ENCODE assay signal across 12 mouse cellular contexts in genomic region chr8:72131901-72132300, GRCm38 (mm10). TPM values are rescaled to one million over a fixed set of nuclear protein-coding genes. Genes with fewer than 3 reads are reported as not detected.
DNase-seq lines count a peak whose midpoint lies in the region; ATAC-seq and TF ChIP-seq lines count a peak whose summit lies in the region.
"Had no signal": no experiment of that assay in that cellular context is flagged by ENCODE, and none has a peak within 500 bp of the region (broad histone marks: within the 10 kb centered on the region; RNA-seq: fewer than 3 reads in every experiment).

No protein-coding gene starts in this region.

- ATAC-seq in hindbrain, embryonic 13.5 days (ENCODE audit: low FRiP score): no peak
- ATAC-seq in hindbrain, postnatal 0 days: no peak
- ATAC-seq in stomach, embryonic 15.5 days (ENCODE audit: insufficient read depth, low FRiP score, low read depth): no peak
- no peak for ATAC-seq in stomach, postnatal 0 days (ENCODE audit: low FRiP score, low TSS enrichment)
- ATAC-seq in heart, embryonic 16.5 days (replicated peaks; ENCODE audit: extremely low read depth, insufficient read depth, low FRiP score): no peak

- no peaks in the 10 kb centered on the region for H3K36me3 ChIP-seq in hindbrain, embryonic 13.5 days
- H3K36me3 ChIP-seq in hindbrain, postnatal 0 days (ENCODE audit: insufficient read depth, low read length): no peaks in the 10 kb centered on the region
- H3K36me3 ChIP-seq in stomach, embryonic 15.5 days: no peaks in the 10 kb centered on the region
- H3K36me3 ChIP-seq in stomach, postnatal 0 days (ENCODE audit: control insufficient read depth, insufficient read depth, low read length): no peaks in the 10 kb centered on the region
- H3K36me3 ChIP-seq in heart, embryonic 16.5 days (ENCODE audit: control insufficient read depth, insufficient read depth): no peaks in the 10 kb centered on the region

- no peak for TF ChIP-seq EP300 in stomach, postnatal 0 days (optimal IDR thresholded peaks at IDR 0.05)

- no peak overlapping the region for H3K4me2 ChIP-seq in hindbrain, embryonic 13.5 days
- H3K4me2 ChIP-seq in hindbrain, postnatal 0 days (ENCODE audit: low read depth, low read length): no peak overlapping the region
- H3K4me2 ChIP-seq in stomach, embryonic 15.5 days: no peak overlapping the region
- H3K4me2 ChIP-seq in stomach, postnatal 0 days (replicated peaks; ENCODE audit: low read depth): no peak overlapping the region
- no peak overlapping the region for H3K4me2 ChIP-seq in heart, embryonic 16.5 days (ENCODE audit: low read depth, low read length)

- H3K27ac ChIP-seq in hindbrain, embryonic 13.5 days: 0 out of 2 replicates have a peak overlapping the region, but pooled peaks have one; percentile 8
- H3K27ac ChIP-seq in hindbrain, postnatal 0 days: no peak overlapping the region
- H3K27ac ChIP-seq in stomach, embryonic 15.5 days: 0 out of 2 replicates have a peak overlapping the region, but pooled peaks have one; percentile 0
- H3K27ac ChIP-seq in stomach, postnatal 0 days (replicated peaks): no peak overlapping the region
- H3K27ac ChIP-seq in heart, embryonic 16.5 days (ENCODE audit: low read length): peak overlapping the region; percentile 59
- H3K27ac ChIP-seq: macrophage had no signal

- H3K4me3 ChIP-seq in hindbrain, embryonic 13.5 days: no peak overlapping the region
- no peak overlapping the region for H3K4me3 ChIP-seq in hindbrain, postnatal 0 days (ENCODE audit: low read length)
- no peak overlapping the region for H3K4me3 ChIP-seq in stomach, embryonic 15.5 days (replicated peaks)
- no peak overlapping the region for H3K4me3 ChIP-seq in stomach, postnatal 0 days (ENCODE audit: low read depth, low read length)
- H3K4me3 ChIP-seq in heart, embryonic 16.5 days (ENCODE audit: low read length): no peak overlapping the region

- H3K27me3 ChIP-seq in hindbrain, embryonic 13.5 days: no peaks in the 10 kb centered on the region
- H3K27me3 ChIP-seq in hindbrain, postnatal 0 days (ENCODE audit: insufficient read depth, low read length): no peaks in the 10 kb centered on the region
- H3K27me3 ChIP-seq in stomach, embryonic 15.5 days (replicated peaks): no peaks in the 10 kb centered on the region
- no peaks in the 10 kb centered on the region for H3K27me3 ChIP-seq in stomach, postnatal 0 days (ENCODE audit: control insufficient read depth, insufficient read depth, low read length)
- no peaks in the 10 kb centered on the region for H3K27me3 ChIP-seq in heart, embryonic 16.5 days (ENCODE audit: control insufficient read depth, insufficient read depth, low read length)

- H3K4me1 ChIP-seq in hindbrain, embryonic 13.5 days (replicated peaks): peaks cover 14% of the 10 kb centered on the region
- H3K4me1 ChIP-seq in hindbrain, postnatal 0 days (ENCODE audit: insufficient read depth, low read length): 0 out of 2 replicates have a peak, but pooled peaks cover 5% of the 10 kb centered on the region
- H3K4me1 ChIP-seq in stomach, embryonic 15.5 days: peaks cover 3% of the 10 kb centered on the region; the same call in 1 of the 2 replicates
- no peaks in the 10 kb centered on the region for H3K4me1 ChIP-seq in stomach, postnatal 0 days (replicated peaks; ENCODE audit: control insufficient read depth, insufficient read depth)
- H3K4me1 ChIP-seq in heart, embryonic 16.5 days (ENCODE audit: control insufficient read depth, insufficient read depth, low read length): peaks cover 20% of the 10 kb centered on the region

- intact Hi-C loops in left cerebral cortex, postnatal 36 days (cut with DNase I): no loop called here

- no peak for TF ChIP-seq CTCF in hindbrain, postnatal 0 days (IDR thresholded peaks at IDR 0.05; ENCODE audit: low read depth)
- no peak for TF ChIP-seq CTCF in stomach, postnatal 0 days (IDR thresholded peaks at IDR 0.05; ENCODE audit: low read depth)

- H3K9me3 ChIP-seq in hindbrain, embryonic 13.5 days: no peaks in the 10 kb centered on the region
- H3K9me3 ChIP-seq in hindbrain, postnatal 0 days (ENCODE audit: low read length): no peaks in the 10 kb centered on the region
- no peaks in the 10 kb centered on the region for H3K9me3 ChIP-seq in stomach, embryonic 15.5 days
- no peaks in the 10 kb centered on the region for H3K9me3 ChIP-seq in stomach, postnatal 0 days (ENCODE audit: control insufficient read depth, low read length)
- no peaks in the 10 kb centered on the region for H3K9me3 ChIP-seq in heart, embryonic 16.5 days (replicated peaks; ENCODE audit: control insufficient read depth, low read length)

- no peak for DNase-seq in hindbrain, postnatal 0 days (ENCODE audit: low spot score)
- no peak for DNase-seq in stomach, postnatal 0 days (ENCODE audit: low spot score)
- peak; percentile 12 to 30 for DNase-seq in thymus, postnatal 36 days
- no peak for DNase-seq in adrenal gland, postnatal 36 days
- no peak for DNase-seq in left cerebral cortex, postnatal 36 days (ENCODE audit: low spot score in 2 of 2)

- H3K9ac ChIP-seq in hindbrain, embryonic 13.5 days: no peak overlapping the region
- H3K9ac ChIP-seq in hindbrain, postnatal 0 days (replicated peaks; ENCODE audit: low read length): no peak overlapping the region
- no peak overlapping the region for H3K9ac ChIP-seq in stomach, embryonic 15.5 days
- no peak overlapping the region; the same call in 1 of the 2 replicates for H3K9ac ChIP-seq in stomach, postnatal 0 days (ENCODE audit: low read length)
- H3K9ac ChIP-seq in heart, embryonic 16.5 days (ENCODE audit: low read length): no peak overlapping the region

- WGBS in hindbrain, embryonic 13.5 days: 90% methylated on average over 2 of the region's 2 CpGs
- WGBS in hindbrain, postnatal 0 days: 81% methylated on average over 2 of the region's 2 CpGs
- 75% methylated on average over 2 of the region's 2 CpGs for WGBS in stomach, embryonic 15.5 days
- WGBS in stomach, postnatal 0 days: 80% methylated on average over 2 of the region's 2 CpGs
- WGBS in heart, embryonic 16.5 days: 84% methylated on average over 2 of the region's 2 CpGs

RNA-seq across cellular contexts. Expression of gene Tpm4, which starts 2.9 kb away (rescaled TPM):
- 221 and 233 TPM in 2 replicates for polyA plus RNA-seq in hindbrain, embryonic 13.5 days (2015; fragmentation: Nextera tagmentation; extraction: Ambion mirVana)
- total RNA-seq in hindbrain, postnatal 0 days (2014; rRNA removed): 76.2 and 83.2 TPM in 2 replicates
- polyA plus RNA-seq in hindbrain, postnatal 0 days (2015; fragmentation: Nextera tagmentation; extraction: Ambion mirVana): 124 and 127 TPM in 2 replicates
- 591 and 600 TPM in 2 replicates for polyA plus RNA-seq in stomach, embryonic 15.5 days (2015; fragmentation: Nextera tagmentation; extraction: Ambion mirVana)
- polyA plus RNA-seq in stomach, postnatal 0 days (2015; fragmentation: Nextera tagmentation; extraction: Ambion mirVana): 330 and 364 TPM in 2 replicates
- 351 and 381 TPM in 2 replicates for polyA plus RNA-seq in heart, embryonic 16.5 days (2015; fragmentation: Nextera tagmentation; extraction: Ambion mirVana)
- 100 to 1,000 TPM; 198 to 284 TPM for total RNA-seq in adrenal gland, postnatal 36 days (2021)
- 10 to 100 TPM; 24.4 to 28.2 TPM for total RNA-seq in left cerebral cortex, postnatal 36 days (2021)

RNA-seq across cellular contexts. Expression of gene Olfr374, which starts 25.1 kb away (rescaled TPM):
- polyA plus RNA-seq in hindbrain, embryonic 13.5 days (2015; fragmentation: Nextera tagmentation; extraction: Ambion mirVana): 0.05 TPM in 1 of 2 replicates, not detected in the other
- total RNA-seq in hindbrain, postnatal 0 days (2014; rRNA removed): not detected in 2 replicates
- polyA plus RNA-seq in hindbrain, postnatal 0 days (2015; fragmentation: Nextera tagmentation; extraction: Ambion mirVana): not detected in 2 replicates
- 0.01 TPM in 1 of 2 replicates, not detected in the other for polyA plus RNA-seq in stomach, embryonic 15.5 days (2015; fragmentation: Nextera tagmentation; extraction: Ambion mirVana)
- polyA plus RNA-seq in stomach, postnatal 0 days (2015; fragmentation: Nextera tagmentation; extraction: Ambion mirVana): 0.06 TPM in 1 of 2 replicates, not detected in the other
- 0.04 TPM in 1 of 2 replicates, not detected in the other for polyA plus RNA-seq in heart, embryonic 16.5 days (2015; fragmentation: Nextera tagmentation; extraction: Ambion mirVana)
- total RNA-seq in adrenal gland, postnatal 36 days (2021): not detected
- total RNA-seq in left cerebral cortex, postnatal 36 days (2021): not detected
- total RNA-seq: adrenal gland, adult 18-20 months; gastrocnemius, adult 8-10 months; left cerebral cortex, postnatal 10 days had no signal
- polyA plus RNA-seq: macrophage had no signal

RNA-seq across cellular contexts. Expression of gene Rab8a, which starts 29.1 kb away (rescaled TPM):
- 94.1 and 96.0 TPM in 2 replicates for polyA plus RNA-seq in hindbrain, embryonic 13.5 days (2015; fragmentation: Nextera tagmentation; extraction: Ambion mirVana)
- 26.6 and 29.5 TPM in 2 replicates for total RNA-seq in hindbrain, postnatal 0 days (2014; rRNA removed)
- polyA plus RNA-seq in hindbrain, postnatal 0 days (2015; fragmentation: Nextera tagmentation; extraction: Ambion mirVana): 64.8 and 71.5 TPM in 2 replicates
- 131 and 141 TPM in 2 replicates for polyA plus RNA-seq in stomach, embryonic 15.5 days (2015; fragmentation: Nextera tagmentation; extraction: Ambion mirVana)
- 84.0 and 88.6 TPM in 2 replicates for polyA plus RNA-seq in stomach, postnatal 0 days (2015; fragmentation: Nextera tagmentation; extraction: Ambion mirVana)
- polyA plus RNA-seq in heart, embryonic 16.5 days (2015; fragmentation: Nextera tagmentation; extraction: Ambion mirVana): 77.4 and 101 TPM in 2 replicates
- 10 to 100 TPM; 56.8 to 67.0 TPM for total RNA-seq in adrenal gland, postnatal 36 days (2021)
- total RNA-seq in left cerebral cortex, postnatal 36 days (2021): 10 to 100 TPM; 35.0 to 47.6 TPM

RNA-seq across cellular contexts. Expression of gene Olfr373, which starts 48.9 kb away (rescaled TPM):
- polyA plus RNA-seq in hindbrain, embryonic 13.5 days (2015; fragmentation: Nextera tagmentation; extraction: Ambion mirVana): not detected in 2 replicates
- not detected in 2 replicates for total RNA-seq in hindbrain, postnatal 0 days (2014; rRNA removed)
- polyA plus RNA-seq in hindbrain, postnatal 0 days (2015; fragmentation: Nextera tagmentation; extraction: Ambion mirVana): 0.04 TPM in 1 of 2 replicates, not detected in the other
- polyA plus RNA-seq in stomach, embryonic 15.5 days (2015; fragmentation: Nextera tagmentation; extraction: Ambion mirVana): 0.06 TPM in 1 of 2 replicates, not detected in the other
- 0.05 TPM in 1 of 2 replicates, not detected in the other for polyA plus RNA-seq in stomach, postnatal 0 days (2015; fragmentation: Nextera tagmentation; extraction: Ambion mirVana)
- not detected in 2 replicates for polyA plus RNA-seq in heart, embryonic 16.5 days (2015; fragmentation: Nextera tagmentation; extraction: Ambion mirVana)
- total RNA-seq in adrenal gland, postnatal 36 days (2021): not detected
- not detected for total RNA-seq in left cerebral cortex, postnatal 36 days (2021)
- total RNA-seq: adrenal gland, adult 18-20 months; gastrocnemius, adult 8-10 months; left cerebral cortex, postnatal 10 days had no signal
- polyA plus RNA-seq: macrophage had no signal

RNA-seq across cellular contexts. Expression of gene Hsh2d, which starts 57.5 kb away (rescaled TPM):
- not detected in 2 replicates for polyA plus RNA-seq in hindbrain, embryonic 13.5 days (2015; fragmentation: Nextera tagmentation; extraction: Ambion mirVana)
- not detected in 2 replicates for total RNA-seq in hindbrain, postnatal 0 days (2014; rRNA removed)
- 0.14 TPM in 1 of 2 replicates, not detected in the other for polyA plus RNA-seq in hindbrain, postnatal 0 days (2015; fragmentation: Nextera tagmentation; extraction: Ambion mirVana)
- 1.2 and 1.3 TPM in 2 replicates for polyA plus RNA-seq in stomach, embryonic 15.5 days (2015; fragmentation: Nextera tagmentation; extraction: Ambion mirVana)
- polyA plus RNA-seq in stomach, postnatal 0 days (2015; fragmentation: Nextera tagmentation; extraction: Ambion mirVana): 3.9 TPM in 2 replicates
- polyA plus RNA-seq in heart, embryonic 16.5 days (2015; fragmentation: Nextera tagmentation; extraction: Ambion mirVana): 0.55 and 1.1 TPM in 2 replicates
- total RNA-seq in adrenal gland, postnatal 36 days (2021): not detected
- not detected for total RNA-seq in left cerebral cortex, postnatal 36 days (2021)
- total RNA-seq: adrenal gland, adult 18-20 months; gastrocnemius, adult 8-10 months; left cerebral cortex, postnatal 10 days had no signal

Comparison
In these comparisons a context has a peak if more than half of its experiments do, and no peak if none do; other contexts are left out.
1. H3K27ac ChIP-seq: peak in hindbrain, embryonic 13.5 days (single experiment), stomach, embryonic 15.5 days (single experiment) and heart, embryonic 16.5 days (single experiment); none in hindbrain, postnatal 0 days (single experiment) and stomach, postnatal 0 days (single experiment).
2. DNase-seq: peak in thymus, postnatal 36 days (2 of 2); none in hindbrain, postnatal 0 days (single experiment), stomach, postnatal 0 days (single experiment), adrenal gland, postnatal 36 days (0 of 2) and left cerebral cortex, postnatal 36 days (0 of 2).